Mouse (Mus musculus) left cerebral cortex, postnatal 36 days (tissue): ENCODE data around the gene D10Jhu81e. TPM values are rescaled to one million over a fixed set of nuclear protein-coding genes. Genes with fewer than 3 reads are reported as not detected.
A peak's percentile ranks its signal among the peaks of the same experiment; 100 is the strongest.
"Not testable (repeated sequence)": the region's sequence is repeated elsewhere in the genome, so short reads cannot be mapped to it uniquely, and the experiment has no call there.

Experiments
- DNase-seq, 2 experiments: peaks; one replicate each; pipeline ENCODE4 v3.0.0; 2021 to 2022; ENCODE audit warnings: low spot score in 2 of 2, mixed read lengths in 1 of 2
- intact Hi-C: fragments of 180-260 bp; cut with DNase I; formaldehyde crosslinking; loops from one replicate; pipeline ENCODE4 v1.15.1; 2025
- total RNA-seq, 2 experiments: library from RNA; stranded (reverse); gene quantifications; 2 replicates each; pipeline ENCODE4 v1.2.3; 2021

The D10Jhu81e gene
- total RNA-seq: 100 to 1,000 TPM; 108 to 123 TPM

DNA sequence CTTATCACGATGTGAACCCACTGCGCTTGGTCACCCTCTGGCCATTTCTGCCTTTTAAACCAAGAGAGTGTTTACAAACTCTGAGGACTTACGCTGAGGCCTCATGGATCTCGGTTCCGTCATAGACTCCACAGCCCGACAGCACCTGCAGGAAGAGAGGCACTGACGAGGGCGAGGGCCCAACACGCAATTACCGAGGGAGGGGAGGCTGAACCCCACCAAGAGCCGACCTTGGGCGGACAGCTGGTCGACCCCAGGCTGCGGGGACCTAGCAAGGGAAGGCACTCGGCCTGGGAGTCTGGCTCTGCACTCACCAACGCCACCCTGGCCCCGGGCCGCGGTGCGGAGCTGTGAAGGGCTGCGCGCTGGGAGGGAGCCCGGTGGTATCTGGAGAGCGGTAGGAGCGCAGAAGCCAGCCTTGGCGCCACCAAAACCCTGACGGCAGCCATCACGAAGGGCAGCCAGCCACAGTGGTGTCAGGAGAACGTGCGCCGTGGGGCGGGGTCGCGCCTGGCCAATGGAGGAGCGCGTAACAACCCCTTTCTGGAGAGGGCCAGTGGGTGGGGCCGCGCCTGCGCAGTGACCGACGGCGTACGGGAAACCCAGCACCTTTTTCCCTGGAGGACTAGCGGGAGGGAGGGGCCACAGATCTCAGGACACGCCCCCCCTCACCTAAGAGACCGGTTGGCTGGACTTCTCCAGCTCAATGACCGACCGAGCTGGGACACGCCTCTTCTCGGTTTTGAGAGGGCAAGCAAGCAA, at the start of gene D10Jhu81e:
D10Jhu81e (minus strand) TSS at position 502 of the 762 bp plus-strand sequence.
- intact Hi-C loops: no loop called here
- peak; percentile 99 to 100 for DNase-seq

DNA sequence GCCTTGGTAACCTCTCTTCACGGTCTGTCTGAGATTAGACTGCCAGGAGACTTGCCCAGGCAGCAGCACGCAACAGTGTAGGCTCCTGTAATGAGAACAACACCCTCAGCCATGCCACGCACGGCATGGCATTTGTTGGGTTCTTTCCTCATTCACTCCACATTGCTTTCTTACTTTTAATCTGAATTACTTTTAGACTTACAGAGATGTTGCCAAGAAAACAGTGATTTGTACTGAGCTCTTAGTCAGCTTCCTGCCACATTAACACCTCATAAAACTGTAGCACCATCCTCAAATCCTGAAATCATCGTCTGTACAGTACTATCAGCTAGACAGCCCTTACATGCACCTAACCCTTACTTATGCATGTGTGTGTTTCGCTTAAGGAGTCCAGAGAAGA, 49.0 kb upstream of the D10Jhu81e start:
- no peak for DNase-seq
- intact Hi-C loops: no loop called here

DNA sequence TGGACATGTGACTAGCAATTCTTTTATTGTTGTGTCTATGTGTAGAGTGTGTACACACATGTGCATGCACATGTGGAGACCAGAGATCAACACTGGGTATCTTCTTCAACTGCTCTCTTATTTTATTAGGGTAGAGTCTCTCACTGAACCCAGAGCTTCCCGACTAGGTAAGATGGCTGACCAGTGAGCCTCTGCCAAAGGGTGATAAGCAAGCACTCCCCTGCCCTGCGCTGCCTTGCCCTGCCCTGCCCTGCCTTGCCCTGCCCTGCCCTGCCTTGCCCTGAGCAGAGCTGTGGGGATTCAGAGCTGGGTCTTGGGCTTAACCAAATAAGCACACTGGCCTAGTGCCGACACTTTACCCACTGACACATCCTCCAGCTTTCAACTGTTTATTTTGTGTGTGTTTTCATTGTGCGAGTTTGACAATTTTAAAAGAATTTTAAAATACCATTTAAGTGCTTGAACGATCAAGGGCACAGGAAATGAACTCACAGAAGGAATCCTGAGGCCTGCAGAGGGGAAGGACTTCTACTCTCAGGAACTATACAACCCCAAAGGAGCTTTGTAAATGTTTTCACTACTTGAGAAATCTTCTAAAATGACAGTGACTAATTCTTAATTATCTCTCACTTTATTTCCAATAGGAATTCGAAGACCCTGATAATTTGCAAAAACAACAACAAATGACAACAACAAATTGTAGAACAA, 46.9 kb upstream of the D10Jhu81e start:
- DNase-seq: no peak
- intact Hi-C loops: no loop called here

GRCm38 (mm10) chr10:78214371-78214770, 44.8 kb upstream of the D10Jhu81e start:
- intact Hi-C loops: no loop called here
- peak in 1 of 2 experiments; percentile 45 for DNase-seq

DNA sequence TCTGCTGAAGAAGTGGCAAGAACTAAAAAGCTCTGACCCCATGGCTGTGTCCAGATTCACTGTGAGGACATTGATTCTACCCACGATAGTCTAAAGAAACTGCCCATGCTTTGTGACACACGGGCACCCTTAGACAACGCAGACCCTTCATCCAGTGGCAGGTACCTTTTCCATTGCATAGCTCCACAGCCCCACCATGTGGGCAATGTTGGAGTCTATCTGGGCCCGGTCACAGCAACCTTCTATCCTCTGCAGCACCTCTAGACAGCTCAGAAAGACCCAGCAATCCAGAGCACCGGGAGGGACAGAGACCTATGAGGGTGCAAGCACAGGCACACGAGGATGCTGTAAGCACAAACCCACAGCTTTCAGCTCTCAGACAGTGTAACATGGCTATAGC, 41.7 kb upstream of the D10Jhu81e start:
- DNase-seq: no peak
- intact Hi-C loops: loop anchor here (2.0 kb wide), 1 partner anchor 17 kb away; no protein-coding TSS in a partner anchor

DNA sequence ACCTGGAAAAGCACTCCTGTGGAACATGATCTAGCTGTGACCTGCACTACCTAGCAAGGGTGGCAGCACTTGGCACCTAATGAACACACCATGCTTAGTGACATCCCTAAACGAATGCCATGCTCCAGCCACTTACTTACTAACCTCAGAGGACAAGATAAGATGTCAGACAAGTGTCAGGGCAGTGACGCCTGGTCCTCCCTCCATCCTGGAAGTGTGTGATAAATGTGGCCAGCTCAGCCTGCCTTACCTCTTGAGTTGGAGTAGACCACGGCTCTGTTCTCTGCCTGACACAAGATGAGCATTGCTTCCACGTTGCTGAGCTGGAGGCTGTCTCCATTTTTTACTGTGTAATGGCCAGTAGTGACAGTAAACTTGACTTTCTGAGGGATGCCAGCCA, 31.6 kb upstream of the D10Jhu81e start:
- DNase-seq: no peak
- intact Hi-C loops: no loop called here

DNA sequence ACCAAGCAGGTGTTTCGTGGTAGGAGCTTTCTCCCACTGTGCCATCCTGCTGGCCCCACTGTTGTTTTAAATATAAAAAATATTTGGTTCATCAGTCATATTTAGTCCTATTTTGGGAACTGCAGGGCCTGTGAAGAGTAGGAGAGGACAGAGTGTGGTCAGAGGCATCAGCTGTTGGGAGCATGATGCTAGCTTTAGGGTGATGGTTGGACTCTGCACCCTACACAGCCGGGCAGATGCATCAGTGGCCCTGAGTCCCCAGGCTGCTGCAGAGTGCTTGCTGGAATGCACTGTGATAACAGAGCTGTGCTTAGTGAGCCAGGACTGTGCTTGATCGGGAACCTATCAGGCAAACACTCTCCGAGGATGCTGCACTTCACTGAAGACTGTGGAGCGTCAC, 23.4 kb upstream of the D10Jhu81e start:
- DNase-seq: no peak
- intact Hi-C loops: no loop called here

DNA sequence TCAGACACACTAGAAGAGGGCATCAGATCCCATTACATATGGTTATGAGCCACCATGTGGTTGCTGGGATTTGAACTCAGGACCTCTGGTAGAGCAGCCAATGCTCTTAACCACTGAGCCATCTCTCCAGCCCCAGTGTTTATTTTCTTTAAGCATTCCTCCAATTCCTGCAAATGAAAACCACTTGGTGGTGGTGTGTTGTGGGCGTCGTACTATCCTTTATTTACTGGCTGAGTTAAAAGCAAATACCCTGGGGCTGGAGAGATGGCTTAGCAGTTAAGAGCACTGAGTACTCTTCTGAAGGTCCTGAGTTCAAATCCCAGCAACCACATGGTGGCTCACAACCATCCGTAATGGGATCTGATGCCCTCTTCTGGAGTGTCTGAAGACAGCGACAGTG, 16.5 kb upstream of the D10Jhu81e start:
- DNase-seq: not testable (repeated sequence)
- intact Hi-C loops: loop anchor here (10.0 kb wide), 1 partner anchor 219 kb away; no protein-coding TSS in a partner anchor

GRCm38 (mm10) chr10:78185381-78185725, 15.8 kb upstream of the D10Jhu81e start:
- no peak for DNase-seq
- intact Hi-C loops: loop anchor here (10.0 kb wide), 1 partner anchor 219 kb away; no protein-coding TSS in a partner anchor

- intact Hi-C loops: loop anchor here (10.0 kb wide), 1 partner anchor 220 kb away; no protein-coding TSS in a partner anchor
- peak; percentile 89 to 90 for DNase-seq
Measured at GRCm38 (mm10) chr10:78184531-78185380, 15.2 kb upstream of the D10Jhu81e start, which contains the start of gene Pwp2. Pwp2 (minus strand) TSS chr10:78185149.

DNA sequence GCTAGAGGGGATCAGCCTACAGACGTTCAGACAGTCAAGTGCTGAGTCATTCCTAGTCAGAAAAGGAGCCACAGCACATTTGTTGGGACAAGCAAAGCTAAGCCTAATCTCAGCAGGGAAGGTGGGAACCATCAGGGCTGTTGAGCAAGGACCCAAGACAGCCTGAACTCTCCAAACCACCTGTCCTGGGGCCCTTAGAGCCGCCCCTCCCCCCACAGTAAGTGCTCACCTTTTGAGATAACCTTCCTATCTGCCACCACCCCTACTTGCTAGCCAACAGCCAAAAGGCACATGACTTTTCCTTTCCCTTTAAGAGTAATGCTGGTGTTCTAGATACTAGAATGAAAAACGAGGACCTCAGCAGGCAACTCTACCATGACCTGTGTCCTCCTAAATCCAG, 14.0 kb upstream of the D10Jhu81e start:
- intact Hi-C loops: loop anchor here (10.0 kb wide), 1 partner anchor 221 kb away; no protein-coding TSS in a partner anchor

DNA sequence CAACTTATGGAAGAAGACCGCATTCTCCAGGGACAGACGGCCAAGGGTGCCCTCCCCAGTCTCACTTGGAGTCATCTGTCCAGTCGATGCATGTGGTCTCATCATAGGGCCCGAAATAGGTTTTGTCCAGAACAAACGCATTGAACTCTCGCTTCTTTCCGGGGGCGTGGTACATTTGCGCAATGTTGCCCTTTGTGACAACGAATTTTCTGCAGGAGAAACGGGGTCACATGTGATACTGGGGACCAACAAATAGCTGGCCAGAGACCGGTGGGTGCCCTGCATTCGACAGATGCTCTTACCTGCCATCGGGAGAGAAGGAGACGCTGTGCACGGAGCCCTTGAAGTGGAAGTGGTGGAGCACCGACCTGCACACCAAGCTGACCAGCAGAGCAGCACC, 12.7 kb upstream of the D10Jhu81e start:
- DNase-seq: no peak
- intact Hi-C loops: loop anchor here (10.0 kb wide), 1 partner anchor 222 kb away; no protein-coding TSS in a partner anchor

More for the DNA sequence above, 14.0 kb upstream of the D10Jhu81e start:
- DNase-seq: no peak

DNA sequence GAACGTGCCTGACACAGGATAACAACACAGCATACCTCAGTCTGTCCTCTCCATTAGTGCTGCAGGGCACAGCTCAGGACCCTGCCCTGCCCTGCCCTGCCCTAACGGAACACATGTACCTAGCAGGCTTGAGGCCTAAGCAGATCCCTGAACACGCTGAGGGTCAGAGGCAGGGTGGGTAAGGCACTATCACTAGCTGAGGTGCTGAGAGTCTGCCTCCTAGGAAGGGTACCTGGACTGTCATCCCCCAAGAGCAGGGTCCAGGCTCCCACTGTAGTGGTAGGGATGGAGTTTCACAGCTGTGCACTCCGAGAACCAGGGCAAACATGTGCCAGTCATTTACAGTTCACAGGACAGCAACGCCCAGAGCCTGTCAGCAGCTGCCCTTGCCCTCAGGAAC, 4.9 kb upstream of the D10Jhu81e start:
- intact Hi-C loops: no loop called here
- no peak for DNase-seq

GRCm38 (mm10) chr10:78171581-78171980, 2.0 kb upstream of the D10Jhu81e start:
- DNase-seq: no peak
- intact Hi-C loops: no loop called here

GRCm38 (mm10) chr10:78171057-78171456, 1.5 kb upstream of the D10Jhu81e start:
- no peak for DNase-seq
- intact Hi-C loops: no loop called here

GRCm38 (mm10) chr10:78170445-78170844, 863 bp upstream of the D10Jhu81e start:
- intact Hi-C loops: no loop called here
- DNase-seq: no peak

- intact Hi-C loops: no loop called here
- DNase-seq: no peak
Measured at GRCm38 (mm10) chr10:78168792-78169191, 790 bp downstream of the D10Jhu81e start.

DNA sequence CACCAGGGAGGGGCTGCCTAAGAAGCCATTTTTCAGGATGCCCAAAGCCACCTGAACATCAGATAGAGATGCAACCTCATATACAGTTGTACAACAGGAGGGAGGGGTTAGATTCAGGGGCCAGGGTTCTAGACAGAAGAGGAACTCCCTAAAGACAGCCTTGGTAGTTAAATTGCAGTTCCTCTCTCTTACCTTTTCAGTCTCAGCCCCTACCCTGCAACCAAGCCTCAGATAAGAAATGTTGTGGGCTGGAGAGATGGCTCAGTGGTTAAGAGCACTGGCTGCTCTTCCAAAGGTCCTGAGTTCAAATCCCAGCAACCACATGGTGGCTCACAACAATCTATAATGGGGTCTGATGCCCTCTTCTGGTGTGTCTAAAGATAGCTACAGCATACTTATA, 1.8 kb downstream of the D10Jhu81e start:
- intact Hi-C loops: no loop called here
- no peak for DNase-seq

- no peak for DNase-seq
- intact Hi-C loops: no loop called here
Measured at GRCm38 (mm10) chr10:78167333-78167732, 2.2 kb downstream of the D10Jhu81e start.
